Mouse (Mus musculus): ENCODE results near the gene Hist2h2aa1. TPM values are rescaled to one million over a fixed set of nuclear protein-coding genes. Genes with fewer than 3 reads are reported as not detected.
"Not testable (repeated sequence)": the region's sequence is repeated elsewhere in the genome, so short reads cannot be mapped to it uniquely, and the experiment has no call there.

Hist2h2aa1 gene
- polyA plus RNA-seq, 1 experiment, result 13.0 TPM

DNA sequence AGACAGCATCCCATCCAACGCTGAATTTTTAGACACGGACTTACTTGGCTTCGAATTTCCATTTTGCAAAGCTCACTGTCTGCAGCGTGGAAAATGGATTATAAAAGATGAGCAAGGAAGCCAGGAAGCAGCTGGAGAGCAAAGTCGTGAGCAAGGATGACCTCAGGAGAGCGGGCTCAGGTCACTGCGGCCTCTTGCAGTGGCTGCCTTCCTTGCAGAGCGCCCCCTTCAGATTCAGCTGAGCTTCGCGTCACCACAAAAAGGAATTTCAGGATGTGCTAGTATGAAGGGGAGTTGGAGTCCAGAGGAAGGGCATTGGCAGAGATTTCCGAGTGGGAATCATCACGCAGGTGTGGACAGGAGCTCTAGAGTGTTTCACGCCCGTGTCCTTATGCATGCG lies 36.1 kb upstream of the Hist2h2aa1 start:
- H3K9me3 ChIP-seq (ENCODE audit: control insufficient read depth, low read length), result no peaks in the 10 kb centered on the region
- peaks cover 21% of the 10 kb centered on the region for H3K27me3 ChIP-seq (ENCODE audit: control insufficient read depth)
- no peak for TF ChIP-seq TAL1 (IDR thresholded peaks at IDR 0.05; ENCODE audit: low read length)
- TF ChIP-seq GATA1 (IDR thresholded peaks at IDR 0.05; ENCODE audit: low read length), result no peak
- H3K36me3 ChIP-seq (ENCODE audit: control insufficient read depth), result no peaks in the 10 kb centered on the region
- H3K4me1 ChIP-seq (ENCODE audit: control insufficient read depth), result no peaks in the 10 kb centered on the region; the same call in 1 of the 2 replicates
- no peak overlapping the region for H3K4me3 ChIP-seq (replicated peaks)

DNA sequence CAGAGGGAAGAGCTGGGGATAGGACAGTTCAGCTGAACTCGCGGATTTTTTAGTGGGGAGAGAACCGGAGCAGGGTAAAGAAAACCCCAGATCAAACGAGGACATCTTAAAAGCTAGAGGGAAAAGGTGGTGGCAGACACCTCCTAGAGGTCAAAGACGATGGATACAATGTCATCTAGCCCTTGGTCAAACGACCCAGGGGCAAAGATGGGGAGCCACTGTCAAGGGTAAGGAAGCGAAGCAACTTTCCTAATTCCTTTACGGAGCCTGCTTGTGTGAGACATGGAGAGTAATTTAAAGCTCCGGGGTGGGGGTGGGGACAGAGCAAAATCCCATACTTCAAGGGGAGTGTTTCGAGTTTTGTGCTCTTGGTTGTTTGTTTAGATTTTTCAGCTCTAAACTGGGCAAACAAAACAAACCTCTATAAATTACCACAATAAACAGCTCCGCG lies 26.1 kb upstream of the Hist2h2aa1 start:
- peaks cover 11% of the 10 kb centered on the region for H3K36me3 ChIP-seq (ENCODE audit: control insufficient read depth)
- H3K4me1 ChIP-seq (ENCODE audit: control insufficient read depth), result peaks cover 61% of the 10 kb centered on the region
- peak overlapping the region; percentile 83 for H3K4me3 ChIP-seq (replicated peaks)
- H3K27me3 ChIP-seq (ENCODE audit: control insufficient read depth), result peaks cover under 1% of the 10 kb centered on the region; the same call in 1 of the 2 replicates
- TF ChIP-seq GATA1 (IDR thresholded peaks at IDR 0.05; ENCODE audit: low read length), result no peak
- no peaks in the 10 kb centered on the region for H3K9me3 ChIP-seq (ENCODE audit: control insufficient read depth, low read length)

DNA sequence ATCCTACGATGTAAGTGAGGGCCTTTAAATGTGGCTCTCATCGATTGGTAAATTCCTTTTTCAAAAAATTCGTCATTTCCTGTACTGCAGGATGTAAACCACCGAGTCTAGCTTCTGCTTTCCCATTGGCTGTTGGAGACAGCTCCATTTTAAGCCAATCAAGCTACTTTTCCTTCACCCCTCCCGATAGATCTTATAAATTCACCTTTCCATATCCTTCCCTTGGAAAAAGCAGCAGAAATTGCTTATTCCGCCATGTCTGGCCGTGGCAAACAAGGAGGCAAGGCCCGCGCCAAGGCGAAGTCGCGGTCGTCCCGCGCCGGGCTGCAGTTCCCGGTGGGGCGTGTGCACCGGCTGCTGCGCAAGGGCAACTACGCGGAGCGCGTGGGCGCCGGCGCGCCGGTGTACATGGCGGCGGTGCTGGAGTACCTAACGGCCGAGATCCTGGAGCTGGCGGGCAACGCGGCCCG lies 25.6 kb upstream of the Hist2h2aa1 start, which contains the start of the genes Bola1 and Hist2h2ab:
Bola1 (minus strand) TSS at position 49 of the 470 bp plus-strand sequence.
Hist2h2ab (plus strand) TSS at position 205 of the 470 bp plus-strand sequence.
- Histone ChIP-seq H3K27me3 (ENCODE audit: control insufficient read depth) (no peaks in the 10 kb centered on the region), H3K4me1 (ENCODE audit: control insufficient read depth) (peaks cover 66% of the 10 kb centered on the region), H3K9me3 (ENCODE audit: control insufficient read depth, low read length) (no peaks in the 10 kb centered on the region), H3K36me3 (ENCODE audit: control insufficient read depth) (peaks cover 16% of the 10 kb centered on the region), H3K4me3 (replicated peaks) (peak within 1 kb of the TSS; percentile 83)
- TF ChIP-seq GATA1 (IDR thresholded peaks at IDR 0.05; ENCODE audit: low read length), result no peak
- TF ChIP-seq TAL1 (IDR thresholded peaks at IDR 0.05; ENCODE audit: low read length), result no peak

DNA sequence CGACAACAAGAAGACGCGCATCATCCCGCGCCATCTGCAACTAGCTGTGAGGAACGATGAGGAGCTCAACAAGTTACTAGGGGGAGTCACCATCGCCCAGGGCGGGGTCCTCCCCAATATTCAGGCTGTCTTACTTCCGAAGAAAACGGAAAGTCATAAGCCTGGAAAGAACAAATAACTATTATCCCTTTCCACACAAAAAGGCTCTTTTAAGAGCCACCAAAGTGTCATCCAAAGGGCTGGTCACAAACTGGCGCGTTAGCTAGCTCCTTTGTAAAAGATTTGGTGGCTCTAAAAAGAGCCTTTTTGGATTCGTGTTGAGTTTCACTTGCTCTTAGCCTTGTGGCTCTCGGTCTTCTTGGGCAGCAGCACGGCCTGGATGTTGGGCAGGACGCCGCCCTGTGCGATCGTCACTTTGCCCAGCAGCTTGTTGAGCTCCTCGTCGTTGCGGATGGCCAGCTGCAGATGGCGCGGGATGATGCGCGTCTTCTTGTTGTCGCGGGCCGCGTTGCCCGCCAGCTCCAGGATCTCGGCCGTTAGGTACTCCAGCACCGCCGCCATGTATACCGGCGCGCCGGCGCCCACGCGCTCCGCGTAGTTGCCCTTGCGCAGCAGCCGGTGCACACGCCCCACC lies 25.0 kb upstream of the Hist2h2aa1 start:
- Histone ChIP-seq H3K4me1 (ENCODE audit: control insufficient read depth) (peaks cover 71% of the 10 kb centered on the region), H3K36me3 (ENCODE audit: control insufficient read depth) (peaks cover 22% of the 10 kb centered on the region), H3K4me3 (replicated peaks) (peak overlapping the region; percentile 83)
- not testable (repeated sequence) for H3K27me3 ChIP-seq (ENCODE audit: control insufficient read depth); H3K9me3 ChIP-seq (ENCODE audit: control insufficient read depth, low read length)

DNA sequence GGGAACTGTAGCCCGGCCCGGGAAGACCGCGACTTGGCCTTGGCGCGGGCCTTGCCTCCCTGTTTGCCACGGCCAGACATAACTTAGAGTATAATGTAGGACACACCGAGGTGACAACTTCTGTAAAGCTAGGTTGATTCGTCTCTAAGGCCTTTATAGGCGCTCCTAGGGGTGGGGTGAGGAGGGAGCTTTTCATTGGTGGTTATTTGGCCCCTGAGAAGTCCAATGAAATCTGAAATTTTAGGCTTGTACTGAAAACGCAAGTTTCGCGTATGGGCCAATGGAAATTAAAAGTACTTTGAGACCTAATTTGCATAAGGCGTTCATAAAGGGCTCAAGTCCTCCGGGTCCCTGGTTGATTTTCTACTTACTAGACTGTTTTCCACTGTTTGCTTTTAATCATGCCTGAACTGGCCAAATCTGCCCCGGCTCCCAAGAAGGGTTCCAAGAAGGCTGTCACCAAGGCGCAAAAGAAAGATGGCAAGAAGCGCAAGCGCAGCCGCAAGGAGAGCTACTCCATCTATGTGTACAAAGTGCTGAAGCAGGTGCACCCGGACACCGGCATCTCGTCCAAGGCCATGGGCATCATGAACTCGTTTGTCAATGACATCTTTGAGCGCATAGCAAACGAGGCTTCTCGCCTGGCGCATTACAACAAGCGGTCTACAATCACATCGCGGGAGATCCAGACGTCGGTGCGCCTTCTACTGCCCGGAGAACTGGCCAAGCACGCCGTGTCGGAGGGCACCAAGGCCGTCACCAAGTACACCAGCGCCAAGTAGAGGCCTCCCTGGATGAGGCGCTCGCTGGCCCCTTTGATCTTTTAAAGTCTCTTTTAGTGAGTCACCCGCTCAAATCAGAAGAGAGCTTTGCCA lies 24.3 kb upstream of the Hist2h2aa1 start, which contains the start of the genes Hist2h2ac and Hist2h2be:
Hist2h2ac (minus strand) TSS at position 116 of the 875 bp plus-strand sequence.
Hist2h2be (plus strand) TSS at position 355 of the 875 bp plus-strand sequence.
- no peak for TF ChIP-seq GATA1 (IDR thresholded peaks at IDR 0.05; ENCODE audit: low read length)
- no peak for TF ChIP-seq TAL1 (IDR thresholded peaks at IDR 0.05; ENCODE audit: low read length)
- no peaks in the 10 kb centered on the region for H3K27me3 ChIP-seq (ENCODE audit: control insufficient read depth)
- peaks cover 74% of the 10 kb centered on the region for H3K4me1 ChIP-seq (ENCODE audit: control insufficient read depth)
- H3K4me3 ChIP-seq (replicated peaks), result peak within 1 kb of the TSS; percentile 83
- no peaks in the 10 kb centered on the region for H3K9me3 ChIP-seq (ENCODE audit: control insufficient read depth, low read length)
- peaks cover 28% of the 10 kb centered on the region for H3K36me3 ChIP-seq (ENCODE audit: control insufficient read depth)

DNA sequence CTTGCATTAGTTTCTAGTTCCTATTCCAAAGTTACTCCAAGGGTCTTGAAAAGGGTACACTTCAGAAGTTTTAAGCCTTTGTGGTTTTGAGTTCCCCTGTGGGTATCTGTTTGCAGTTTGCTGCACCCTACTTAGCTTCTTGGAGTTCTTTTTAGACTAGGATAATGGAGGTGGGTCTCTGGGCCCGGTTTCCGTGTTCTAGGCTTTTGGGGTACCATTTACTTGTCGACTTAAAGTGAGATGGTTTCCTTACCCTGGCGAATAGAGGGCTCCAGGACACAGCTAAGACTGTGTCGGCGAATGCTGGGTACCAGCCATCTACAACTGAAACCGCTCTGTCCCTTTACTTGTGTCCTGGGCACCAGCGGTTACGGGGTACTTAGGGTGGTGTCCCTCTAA lies 23.7 kb upstream of the Hist2h2aa1 start:
- H3K4me3 ChIP-seq (replicated peaks), result peak overlapping the region; percentile 81
- peaks cover 32% of the 10 kb centered on the region for H3K36me3 ChIP-seq (ENCODE audit: control insufficient read depth)
- no peaks in the 10 kb centered on the region for H3K9me3 ChIP-seq (ENCODE audit: control insufficient read depth, low read length)
- TF ChIP-seq TAL1 (IDR thresholded peaks at IDR 0.05; ENCODE audit: low read length), result no peak
- TF ChIP-seq GATA1 (IDR thresholded peaks at IDR 0.05; ENCODE audit: low read length), result no peak
- no peaks in the 10 kb centered on the region for H3K27me3 ChIP-seq (ENCODE audit: control insufficient read depth)
- peaks cover 78% of the 10 kb centered on the region for H3K4me1 ChIP-seq (ENCODE audit: control insufficient read depth)

DNA sequence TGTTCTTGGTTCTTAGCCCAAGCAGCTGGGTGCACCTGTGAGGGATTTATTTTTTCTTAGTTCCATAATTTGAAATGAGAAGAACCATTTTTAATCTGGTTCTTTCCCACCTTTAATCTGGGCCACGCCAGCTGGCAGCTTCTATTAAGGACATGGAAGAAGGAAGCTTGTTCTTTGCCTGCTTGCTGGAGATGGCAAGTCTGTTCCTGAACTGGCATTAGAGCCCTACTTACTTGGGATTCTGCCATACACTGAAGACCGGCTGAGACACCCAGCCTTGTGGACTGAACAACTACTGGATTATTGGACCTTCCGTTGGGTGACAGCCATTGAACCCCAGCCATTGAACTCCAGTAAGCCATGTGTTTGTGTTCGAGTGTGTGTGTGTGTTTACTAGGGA lies 22.5 kb upstream of the Hist2h2aa1 start:
- TF ChIP-seq TAL1 (IDR thresholded peaks at IDR 0.05; ENCODE audit: low read length) (no peak), GATA1 (IDR thresholded peaks at IDR 0.05; ENCODE audit: low read length) (no peak)
- Histone ChIP-seq H3K4me1 (ENCODE audit: control insufficient read depth) (peaks cover 82% of the 10 kb centered on the region), H3K4me3 (replicated peaks) (peak overlapping the region; percentile 81), H3K36me3 (ENCODE audit: control insufficient read depth) (peaks cover 41% of the 10 kb centered on the region), H3K9me3 (ENCODE audit: control insufficient read depth, low read length) (no peaks in the 10 kb centered on the region), H3K27me3 (ENCODE audit: control insufficient read depth) (no peaks in the 10 kb centered on the region)

DNA sequence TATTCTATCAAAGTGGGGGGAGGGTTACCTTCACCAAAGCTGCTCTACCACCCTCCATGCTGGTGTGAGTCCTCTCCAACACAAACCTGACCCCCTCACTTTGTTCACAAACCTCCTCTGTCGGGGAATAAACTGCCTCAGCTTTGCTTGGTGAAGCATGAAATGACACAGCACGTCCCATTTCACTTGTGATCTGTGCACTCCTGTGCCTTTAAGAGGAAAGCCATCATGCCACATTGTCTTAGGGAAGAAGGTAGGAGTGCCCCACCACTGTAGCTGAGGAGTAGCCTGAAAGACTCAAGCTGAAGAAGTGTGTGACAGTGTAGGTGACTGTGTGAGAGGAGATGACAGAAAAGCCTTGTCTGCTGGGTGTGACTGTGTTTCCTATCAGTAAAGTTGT lies 19.9 kb upstream of the Hist2h2aa1 start:
- Histone ChIP-seq H3K9me3 (ENCODE audit: control insufficient read depth, low read length) (no peaks in the 10 kb centered on the region), H3K4me1 (ENCODE audit: control insufficient read depth) (peaks cover 71% of the 10 kb centered on the region), H3K36me3 (ENCODE audit: control insufficient read depth) (peaks cover 49% of the 10 kb centered on the region), H3K27me3 (ENCODE audit: control insufficient read depth) (no peaks in the 10 kb centered on the region), H3K4me3 (replicated peaks) (peak overlapping the region; percentile 81)
- no peak for TF ChIP-seq TAL1 (IDR thresholded peaks at IDR 0.05; ENCODE audit: low read length)
- no peak for TF ChIP-seq GATA1 (IDR thresholded peaks at IDR 0.05; ENCODE audit: low read length)
